Mouse (Mus musculus): ENCODE data around the gene Cpne5.

DNA sequence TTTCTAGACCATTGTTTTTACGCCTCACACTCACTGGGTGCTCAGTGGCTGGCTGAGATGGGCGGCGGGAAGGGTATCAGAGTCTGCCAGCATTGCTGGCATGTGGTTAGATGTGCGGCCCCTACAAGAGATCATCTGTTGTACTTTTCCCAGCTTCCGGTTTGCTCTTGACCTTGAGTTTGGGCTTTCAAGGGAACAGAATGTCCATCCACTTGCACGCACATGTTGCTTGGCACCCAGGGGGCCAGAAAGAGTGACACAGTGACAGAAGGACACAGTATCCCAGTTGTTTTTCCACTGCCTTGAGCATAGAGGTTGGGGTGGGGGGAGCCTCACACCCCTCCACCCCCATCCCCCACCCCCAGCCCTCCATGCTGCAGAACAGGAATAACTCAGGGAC is 90.2 kb downstream of the Cpne5 start:
- TF ChIP-seq MAX (IDR thresholded peaks at IDR 0.05), result no peak
- TF ChIP-seq CTCF (IDR thresholded peaks at IDR 0.05; ENCODE audit: control insufficient read depth, insufficient read depth, insufficient read length), result no peak
- TF ChIP-seq CEBPB (IDR thresholded peaks at IDR 0.05; ENCODE audit: low read depth), result no peak
- no peak for TF ChIP-seq MYOD1 (IDR thresholded peaks at IDR 0.05; ENCODE audit: control insufficient read depth, insufficient read length, low read depth)

All from C2C12 (cell line).